Mouse (Mus musculus) embryonic facial prominence, embryonic 13.5 days (tissue): ENCODE results near the gene Mfsd4b5. TPM values are rescaled to one million over a fixed set of nuclear protein-coding genes. Genes with fewer than 3 reads are reported as not detected.
"Not testable (repeated sequence)": the region's sequence is repeated elsewhere in the genome, so short reads cannot be mapped to it uniquely, and the experiment has no call there.

Experiments
- ATAC-seq: fragments of 200-750 bp; cut with Nextera tagmentation; 2 replicates; pipeline ENCODE4 v1.8.0; 2017; ENCODE audit warnings: low read depth; ENCODE audit not compliant: insufficient number of reproducible peaks, insufficient read depth, low FRiP score, low TSS enrichment
- H3K27ac ChIP-seq: fragments of 300-500 bp; sonication (generic); 2 replicates; pipeline ENCODE4 v1.5.1; 2015; ENCODE audit warnings: moderate library complexity, mild to moderate bottlenecking, inconsistent platforms
- H3K27me3 ChIP-seq: fragments of 300-500 bp; sonication (generic); 2 replicates; pipeline ENCODE4 v1.6.1; 2015; ENCODE audit warnings: mild to moderate bottlenecking, inconsistent platforms
- H3K36me3 ChIP-seq: fragments of 300-500 bp; sonication (generic); 2 replicates; pipeline ENCODE4 v1.6.1; 2015; ENCODE audit warnings: mild to moderate bottlenecking, inconsistent platforms
- H3K4me1 ChIP-seq: fragments of 300-500 bp; sonication (generic); 2 replicates; pipeline ENCODE4 v1.6.1; 2015; ENCODE audit warnings: inconsistent platforms
- H3K4me2 ChIP-seq: fragments of 300-500 bp; sonication (generic); 2 replicates; pipeline ENCODE4 v1.6.1; 2015; ENCODE audit warnings: moderate library complexity, mild to moderate bottlenecking, inconsistent platforms
- H3K4me3 ChIP-seq: fragments of 300-500 bp; sonication (generic); 2 replicates; pipeline ENCODE4 v1.5.1; 2015; ENCODE audit warnings: mild to moderate bottlenecking, inconsistent platforms
- H3K9ac ChIP-seq: fragments of 300-500 bp; sonication (generic); 2 replicates; pipeline ENCODE4 v1.6.1; 2015; ENCODE audit warnings: mild to moderate bottlenecking, inconsistent platforms
- H3K9me3 ChIP-seq: fragments of 300-500 bp; sonication (generic); 2 replicates; pipeline ENCODE4 v1.6.1; 2016; ENCODE audit warnings: inconsistent platforms
- WGBS: fragments of 180-500 bp; shearing (Covaris S2); methylation state at CpG from one replicate; pipeline ENCODE4 v1.1.7; 2015; ENCODE audit warnings: mixed read lengths; 5-methylcytosine and 5-hydroxymethylcytosine counted together
- polyA plus RNA-seq: library from polyadenylated mRNA; unstranded; fragments of >200 nt; fragmentation: Nextera tagmentation; extraction: Ambion mirVana; gene quantifications from 2 replicates; pipeline ENCODE4 v1.2.1, GENCODE M21; 2015

Mfsd4b5 gene
- polyA plus RNA-seq, 1 experiment from 2014 or later: 0.08 TPM

DNA sequence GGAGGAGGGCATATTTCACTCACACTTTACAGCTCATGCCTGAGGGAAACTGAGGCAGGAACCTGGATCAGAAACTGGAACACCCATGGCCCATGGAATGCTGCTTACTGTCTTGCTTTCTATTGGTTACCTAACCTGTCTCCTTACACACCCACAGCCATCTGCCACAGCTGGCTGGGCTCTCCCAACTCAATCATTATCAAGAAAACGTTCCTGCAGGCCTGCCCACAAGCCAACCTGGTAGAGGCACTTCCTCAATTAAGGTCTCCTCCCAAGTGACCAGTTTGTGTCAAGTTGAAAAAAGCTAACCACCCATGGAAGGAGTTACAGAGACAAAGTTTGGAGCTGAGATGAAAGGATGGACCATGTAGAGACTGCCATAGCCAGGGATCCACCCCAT is 24.5 kb downstream of the Mfsd4b5 start:
- no peak for ATAC-seq
- H3K27me3 ChIP-seq: peaks cover 8% of the 10 kb centered on the region; the same call in 1 of the 2 replicates
- no peaks in the 10 kb centered on the region for H3K9me3 ChIP-seq
- H3K4me1 ChIP-seq: no peaks in the 10 kb centered on the region; the same call in 1 of the 2 replicates
- WGBS: 37% methylated on average over 1 of the region's 1 CpGs
- H3K9ac ChIP-seq: no peak overlapping the region
- no peak overlapping the region for H3K4me2 ChIP-seq
- no peaks in the 10 kb centered on the region for H3K36me3 ChIP-seq
- H3K4me3 ChIP-seq: no peak overlapping the region
- no peak overlapping the region for H3K27ac ChIP-seq

DNA sequence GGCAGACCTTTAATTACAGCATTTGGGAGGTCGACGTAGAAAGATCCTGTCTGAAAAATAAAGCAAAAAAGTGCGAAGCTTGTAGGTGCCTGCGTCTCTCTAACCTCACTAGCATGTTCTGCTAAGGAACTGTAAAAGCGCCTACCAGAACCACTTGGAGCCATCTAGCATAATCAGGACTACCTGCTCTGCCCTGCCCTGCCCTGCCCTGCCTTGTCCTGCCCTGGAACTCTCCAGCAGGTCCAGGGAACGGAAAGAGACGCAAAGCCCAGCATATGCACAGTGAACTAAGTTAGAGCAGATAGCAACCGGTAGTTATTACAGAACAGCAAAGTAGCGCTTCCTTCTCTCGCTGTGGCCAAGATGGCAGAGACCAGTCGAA is 26.0 kb downstream of the Mfsd4b5 start:
- ATAC-seq: peak; percentile 29; the same call in 1 of the 2 replicates
- Histone ChIP-seq H3K9me3 (no peaks in the 10 kb centered on the region), H3K36me3 (no peaks in the 10 kb centered on the region), H3K4me3 (peak overlapping the region; percentile 57), H3K4me2 (peak overlapping the region; percentile 94), H3K4me1 (no peaks in the 10 kb centered on the region; the same call in 1 of the 2 replicates), H3K27me3 (peaks cover 8% of the 10 kb centered on the region; the same call in 1 of the 2 replicates), H3K9ac (no peak overlapping the region), H3K27ac (no peak overlapping the region)
- WGBS: 42% methylated on average over 11 of the region's 11 CpGs

DNA sequence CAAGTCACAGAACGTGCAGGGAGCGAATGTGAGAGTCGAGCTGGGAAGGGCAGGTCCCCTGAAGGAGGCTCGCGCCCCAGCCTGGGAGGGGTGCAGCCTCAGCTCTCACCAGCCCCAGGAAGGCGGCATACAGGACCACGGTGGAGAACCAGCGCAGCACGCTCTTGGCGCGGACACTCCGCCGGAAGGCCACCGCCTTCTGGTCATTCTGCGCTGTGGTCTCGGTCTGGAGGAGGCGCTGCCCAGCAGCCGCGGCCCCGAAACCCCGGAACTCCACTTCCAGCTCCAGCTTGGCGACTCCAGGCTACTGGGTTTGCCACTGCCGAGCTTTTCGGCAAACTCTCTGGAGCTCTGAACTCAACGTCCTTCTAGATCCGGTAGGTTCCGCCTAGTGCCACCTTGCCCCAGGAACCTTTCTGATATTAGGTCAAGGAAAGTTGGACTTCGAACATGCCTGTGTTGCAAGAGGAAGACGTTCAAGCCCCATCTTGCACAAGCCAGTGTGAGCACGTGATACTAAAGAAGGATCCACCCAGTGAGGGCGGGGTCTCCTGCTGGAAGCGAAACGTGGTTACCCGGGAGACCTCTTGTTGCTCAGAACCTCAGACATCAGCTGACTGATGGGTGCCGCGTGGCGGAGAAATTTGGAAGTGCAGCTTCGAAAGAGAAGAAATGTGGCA is 26.5 kb downstream of the Mfsd4b5 start, which contains the start of gene Mfsd4b3:
Gene Mfsd4b3, minus strand, starts transcription at position 393 of the 680 bp plus-strand sequence.
- Histone ChIP-seq H3K4me3 (peak within 1 kb of the TSS; percentile 57), H3K9ac (peak within 1 kb of the TSS; percentile 73), H3K4me2 (peak within 1 kb of the TSS; percentile 94), H3K27me3 (peaks cover 8% of the 10 kb centered on the region; the same call in 1 of the 2 replicates), H3K36me3 (no peaks in the 10 kb centered on the region), H3K9me3 (no peaks in the 10 kb centered on the region), H3K27ac (no peak within 1 kb of the TSS), H3K4me1 (no peaks in the 10 kb centered on the region; the same call in 1 of the 2 replicates)
- ATAC-seq: peak; percentile 97
- WGBS: 0% methylated on average over 38 of the region's 38 CpGs

DNA sequence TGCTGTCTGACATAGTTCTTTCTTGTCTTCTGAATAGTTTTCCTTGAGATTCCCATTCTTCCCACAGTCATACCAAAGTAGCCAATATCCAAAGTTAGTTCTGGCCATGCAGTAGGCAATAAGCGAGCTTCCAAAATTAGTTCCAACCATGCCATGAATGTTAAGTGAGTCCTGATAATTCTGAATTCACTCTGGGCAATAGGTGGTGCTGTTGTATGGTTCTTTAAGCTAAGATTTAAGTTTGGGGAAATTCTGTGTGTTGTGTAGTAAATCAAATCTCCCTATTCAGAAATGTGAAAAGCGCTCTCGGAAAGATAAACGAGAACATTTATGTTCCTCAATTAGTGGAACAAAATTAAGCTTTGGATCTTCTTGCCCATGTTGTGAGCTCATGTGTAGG is 28.2 kb downstream of the Mfsd4b5 start:
- Histone ChIP-seq H3K36me3 (no peaks in the 10 kb centered on the region), H3K27ac (no peak overlapping the region), H3K9ac (no peak overlapping the region), H3K9me3 (no peaks in the 10 kb centered on the region), H3K4me3 (no peak overlapping the region), H3K4me2 (no peak overlapping the region), H3K27me3 (peaks cover 8% of the 10 kb centered on the region; the same call in 1 of the 2 replicates), H3K4me1 (no peaks in the 10 kb centered on the region; the same call in 1 of the 2 replicates)
- ATAC-seq: no peak
- WGBS: 68% methylated on average over 4 of the region's 4 CpGs

DNA sequence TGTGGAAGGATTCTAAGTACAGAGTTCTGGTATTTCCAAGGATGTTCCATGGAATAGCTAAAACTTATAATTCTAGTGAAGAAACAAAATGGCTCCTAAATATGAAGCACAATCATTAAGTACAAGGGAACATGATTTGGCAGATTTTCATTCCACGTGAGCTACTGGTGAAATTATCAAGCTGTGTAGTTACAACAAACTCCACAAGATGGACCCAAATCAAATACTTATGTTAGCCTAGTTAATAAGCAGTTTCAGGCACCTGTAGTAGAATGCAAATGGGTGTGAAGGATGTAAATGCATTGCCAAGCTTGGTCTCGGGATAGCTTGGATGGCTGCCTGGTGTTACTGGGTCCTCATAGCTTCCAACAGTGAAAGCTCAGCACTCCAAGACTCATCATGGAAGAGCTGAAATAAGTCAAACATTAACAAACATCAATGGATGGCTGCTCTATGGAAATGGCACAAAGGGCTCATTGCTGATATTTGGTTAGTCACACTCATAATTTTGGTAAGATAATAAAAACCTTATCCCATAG is 30.0 kb downstream of the Mfsd4b5 start:
- H3K4me1 ChIP-seq: no peaks in the 10 kb centered on the region; the same call in 1 of the 2 replicates
- H3K27me3 ChIP-seq: peaks cover 8% of the 10 kb centered on the region; the same call in 1 of the 2 replicates
- no peaks in the 10 kb centered on the region for H3K9me3 ChIP-seq
- no peak overlapping the region for H3K4me2 ChIP-seq
- H3K9ac ChIP-seq: no peak overlapping the region
- no peaks in the 10 kb centered on the region for H3K36me3 ChIP-seq
- no peak for ATAC-seq
- 66% methylated on average over 2 of the region's 2 CpGs for WGBS
- H3K27ac ChIP-seq: no peak overlapping the region
- H3K4me3 ChIP-seq: no peak overlapping the region

DNA sequence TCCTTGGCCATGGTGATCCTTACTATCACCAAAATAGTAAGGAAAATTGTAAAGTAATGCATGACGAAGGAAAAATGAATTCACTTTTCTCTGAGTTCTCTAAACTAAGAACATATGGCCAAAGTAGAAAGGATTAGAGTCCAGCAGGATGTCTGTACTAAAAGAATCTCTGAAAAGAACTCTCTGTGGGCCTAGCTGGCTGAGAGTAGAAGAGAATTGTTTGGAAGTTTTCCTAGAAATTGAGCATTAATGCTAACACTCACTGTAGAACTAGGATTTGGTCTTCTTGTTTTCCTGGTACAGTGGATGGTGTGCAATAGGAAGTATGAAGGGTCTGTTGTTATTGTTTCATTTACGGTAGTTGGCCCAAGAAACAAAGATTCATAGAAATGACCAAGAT is 31.3 kb downstream of the Mfsd4b5 start:
- no peaks in the 10 kb centered on the region for H3K4me1 ChIP-seq
- WGBS: 55% methylated on average over 2 of the region's 2 CpGs

DNA sequence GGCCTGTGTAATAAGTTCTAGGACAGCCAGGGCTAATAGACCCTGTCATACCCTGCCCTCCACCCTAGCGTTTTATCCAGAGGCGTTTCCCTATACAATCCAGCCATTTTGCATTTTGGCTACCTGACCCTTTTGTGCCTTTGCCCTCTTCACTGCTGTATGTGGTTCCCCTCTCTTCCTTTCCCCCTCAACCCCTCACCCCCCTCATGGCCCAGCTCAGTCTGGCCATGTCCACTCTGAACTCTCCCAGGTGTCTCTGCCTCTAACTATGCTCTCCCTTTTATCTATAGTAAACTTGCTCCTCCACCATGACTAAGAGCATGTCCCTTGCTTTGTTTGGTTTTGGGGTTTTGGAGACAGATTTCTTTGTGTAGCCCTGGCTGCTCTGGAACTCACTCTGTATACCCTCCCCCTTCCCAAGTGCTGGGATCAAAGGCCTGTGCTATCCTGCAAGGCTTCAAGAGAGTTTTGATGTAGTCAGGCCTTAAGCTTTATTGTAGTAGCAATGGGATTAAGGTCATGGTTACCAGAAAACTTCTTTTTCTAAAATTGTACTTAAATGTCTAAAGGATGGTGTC is 37.0 kb downstream of the Mfsd4b5 start:
- H3K9ac ChIP-seq: no peak overlapping the region
- no peak overlapping the region for H3K4me3 ChIP-seq
- no peaks in the 10 kb centered on the region for H3K36me3 ChIP-seq
- H3K4me1 ChIP-seq: no peaks in the 10 kb centered on the region
- no peak for ATAC-seq
- H3K27me3 ChIP-seq: no peaks in the 10 kb centered on the region
- H3K4me2 ChIP-seq: no peak overlapping the region
- 87% methylated on average over 2 of the region's 2 CpGs for WGBS
- no peaks in the 10 kb centered on the region for H3K9me3 ChIP-seq
- H3K27ac ChIP-seq: no peak overlapping the region

More for the DNA sequence above, 31.3 kb downstream of the Mfsd4b5 start:
- H3K4me3 ChIP-seq: no peak overlapping the region
- no peaks in the 10 kb centered on the region for H3K36me3 ChIP-seq
- H3K9me3 ChIP-seq: no peaks in the 10 kb centered on the region
- ATAC-seq: no peak
- no peak overlapping the region for H3K27ac ChIP-seq
- H3K4me2 ChIP-seq: no peak overlapping the region
- no peak overlapping the region for H3K9ac ChIP-seq
- peaks cover 8% of the 10 kb centered on the region; the same call in 1 of the 2 replicates for H3K27me3 ChIP-seq

DNA sequence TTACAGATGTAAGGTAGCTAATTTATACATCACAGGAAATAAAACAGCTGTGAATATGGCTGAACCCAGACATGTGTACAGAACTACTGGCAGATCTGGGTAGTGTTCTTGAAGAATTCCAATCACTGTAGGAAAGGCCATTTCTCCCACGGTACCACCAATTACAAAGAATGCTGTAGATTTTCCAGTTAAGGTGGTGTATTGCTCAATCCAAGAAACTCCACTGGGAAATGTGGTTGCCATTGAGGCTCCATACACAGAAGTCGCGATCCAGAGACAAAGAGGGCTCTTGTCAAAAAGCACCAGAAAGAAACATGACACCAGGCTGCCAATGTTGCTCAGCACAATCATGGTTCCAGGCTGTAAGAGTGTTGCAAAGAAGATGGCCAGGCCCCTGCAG is 39.3 kb downstream of the Mfsd4b5 start:
- WGBS: 48% methylated on average over 3 of the region's 3 CpGs
- H3K4me1 ChIP-seq, H3K4me2 ChIP-seq, H3K36me3 ChIP-seq, H3K27ac ChIP-seq, H3K4me3 ChIP-seq, H3K9me3 ChIP-seq, H3K27me3 ChIP-seq, H3K9ac ChIP-seq, ATAC-seq: not testable (repeated sequence)

DNA sequence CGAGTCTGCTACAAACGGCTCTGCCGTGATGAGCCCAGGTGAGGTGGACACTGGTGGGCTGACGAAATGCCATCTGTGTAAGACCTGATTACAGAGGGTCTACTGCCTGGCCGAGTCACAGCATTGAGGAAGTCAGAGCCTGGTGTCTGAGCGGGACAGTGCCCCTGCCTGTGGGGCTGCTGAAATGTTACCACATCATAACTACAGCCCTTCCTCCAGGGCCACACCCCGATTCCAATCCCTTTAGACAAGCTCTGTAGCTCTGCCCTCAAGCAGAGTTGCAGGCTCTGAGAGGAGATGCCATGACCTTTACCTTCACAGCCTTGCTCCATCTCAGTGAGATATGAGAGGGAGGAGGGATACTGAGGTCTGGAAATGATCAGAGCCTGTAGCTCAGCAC is 49.9 kb downstream of the Mfsd4b5 start:
- H3K9ac ChIP-seq: no peak overlapping the region

DNA sequence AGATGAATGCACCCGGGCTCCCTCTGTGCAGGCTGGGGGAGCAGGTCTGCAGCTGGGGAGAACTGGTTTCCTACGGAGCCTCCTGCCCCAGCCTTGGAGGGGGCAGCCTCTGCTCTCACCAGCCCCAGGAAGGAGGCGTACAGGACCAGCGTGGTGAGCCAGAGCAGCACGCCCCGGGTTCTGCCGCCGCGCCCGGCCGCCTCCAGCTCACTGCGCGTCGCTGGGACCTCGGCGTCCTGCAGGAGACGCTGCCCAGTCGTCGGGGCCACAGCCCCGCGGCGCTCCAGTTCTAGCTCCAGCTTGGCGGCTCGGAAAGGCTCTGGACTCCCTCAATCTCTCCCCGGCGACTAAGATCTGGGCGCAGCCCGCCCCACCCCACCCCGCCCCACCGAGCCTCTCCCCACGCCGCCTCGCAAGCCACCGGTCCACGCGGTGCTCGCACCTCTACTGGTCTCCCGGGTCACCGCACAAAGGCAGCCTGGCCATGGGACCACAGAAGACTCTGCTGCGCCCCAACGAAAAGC is 59.8 kb downstream of the Mfsd4b5 start, which contains the start of gene Mfsd4b2:
Gene Mfsd4b2, minus strand, starts transcription at position 308 of the 524 bp plus-strand sequence.
- Histone ChIP-seq H3K27me3 (peaks cover 32% of the 10 kb centered on the region), H3K4me2 (peak within 1 kb of the TSS; percentile 90), H3K27ac (no peak within 1 kb of the TSS), H3K9me3 (no peaks in the 10 kb centered on the region), H3K36me3 (no peaks in the 10 kb centered on the region), H3K9ac (peak within 1 kb of the TSS; percentile 71), H3K4me1 (0 out of 2 replicates have a peak, but pooled peaks cover 5% of the 10 kb centered on the region), H3K4me3 (peak within 1 kb of the TSS; percentile 51)
- peak; percentile 64; the same call in 1 of the 2 replicates for ATAC-seq
- 2% methylated on average over 41 of the region's 41 CpGs for WGBS

More for the DNA sequence above, 49.9 kb downstream of the Mfsd4b5 start:
- Histone ChIP-seq H3K4me1 (no peaks in the 10 kb centered on the region), H3K27ac (no peak overlapping the region), H3K27me3 (no peaks in the 10 kb centered on the region), H3K4me2 (no peak overlapping the region), H3K9me3 (no peaks in the 10 kb centered on the region), H3K36me3 (no peaks in the 10 kb centered on the region), H3K4me3 (no peak overlapping the region)
- no peak for ATAC-seq
- 58% methylated on average over 7 of the region's 7 CpGs for WGBS

DNA sequence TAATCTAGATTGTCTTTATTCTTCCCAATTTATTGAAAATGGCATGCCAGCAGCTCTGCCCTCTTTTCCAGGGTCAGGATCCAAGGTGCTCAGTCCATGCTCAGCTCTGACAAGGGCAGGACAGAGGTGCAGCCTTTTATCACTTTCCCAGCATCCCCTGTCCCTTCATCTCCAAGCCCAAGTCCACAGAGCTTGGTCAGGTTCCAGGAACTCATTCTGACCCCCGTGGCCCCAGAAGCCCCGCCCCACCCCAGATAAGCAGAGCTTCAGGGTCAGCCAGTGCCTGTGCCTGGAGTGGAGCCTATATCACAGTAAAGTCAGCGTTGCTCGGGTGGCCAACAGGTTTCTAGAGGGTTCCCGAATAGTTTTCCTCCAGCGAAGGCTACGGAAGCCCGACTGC is 61.9 kb downstream of the Mfsd4b5 start:
- H3K27me3 ChIP-seq: peaks cover 32% of the 10 kb centered on the region
- H3K4me2 ChIP-seq, H3K36me3 ChIP-seq, H3K4me3 ChIP-seq, H3K9me3 ChIP-seq, H3K4me1 ChIP-seq, H3K27ac ChIP-seq, H3K9ac ChIP-seq, ATAC-seq: not testable (repeated sequence)
- WGBS: 68% methylated on average over 8 of the region's 8 CpGs
